Mouse (Mus musculus) liver, postnatal 0 days (tissue): ENCODE measurements at regions not wholly inside any gene's neighbourhood (a gene's known extent, or its start where the extent isn't known, plus 50 kb on each side); places are given as distances from the start of the nearest gene placed in this dataset.

Source experiments
- CTCF ChIP-seq: sonication (generic); IDR thresholded peaks from 2 replicates; pipeline ENCODE4 v1.5.1; 2016; ENCODE audit warnings: antibody characterized with exemption, low read depth
- EP300 ChIP-seq: IDR thresholded peaks from 2 replicates; pipeline ENCODE4 v1.6.1; 2016; ENCODE audit warnings: antibody characterized with exemption, low read depth, mild to moderate bottlenecking

- no peak for TF ChIP-seq CTCF
- no peak for TF ChIP-seq EP300
Measured at GRCm38 (mm10) chr19:15175221-15175620, 577.4 kb upstream of the Tle4 start.
